Mouse (Mus musculus): ENCODE measurements around the gene Atmin.
A peak's percentile ranks its signal among the peaks of the same experiment; 100 is the strongest.

The Atmin gene

DNA sequence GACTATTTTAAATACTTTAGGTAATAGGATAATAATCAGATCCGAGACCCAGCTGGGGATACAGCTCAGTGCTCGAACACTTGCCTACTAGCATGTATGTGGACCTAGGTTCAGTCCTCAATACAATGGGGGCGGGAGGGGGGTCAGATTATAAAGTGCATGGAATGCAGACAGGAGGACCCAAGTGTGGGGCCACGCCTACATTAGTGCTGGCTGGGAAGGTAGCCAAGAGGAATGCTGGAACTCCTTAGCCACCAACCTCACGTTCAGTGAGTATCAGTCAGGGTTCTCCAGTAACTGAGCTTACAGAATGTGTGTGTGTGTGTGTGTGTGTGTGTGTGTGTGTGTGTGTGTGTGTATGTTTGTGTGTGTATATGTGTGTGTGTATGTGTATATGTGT lies 8.2 kb downstream of the Atmin start:
- DNase-seq (ENCODE audit: extremely low spot score), result no peak

- no peak for DNase-seq (ENCODE audit: extremely low spot score)
Measured at GRCm38 (mm10) chr8:116951778-116952177, 8.6 kb downstream of the Atmin start.

DNA sequence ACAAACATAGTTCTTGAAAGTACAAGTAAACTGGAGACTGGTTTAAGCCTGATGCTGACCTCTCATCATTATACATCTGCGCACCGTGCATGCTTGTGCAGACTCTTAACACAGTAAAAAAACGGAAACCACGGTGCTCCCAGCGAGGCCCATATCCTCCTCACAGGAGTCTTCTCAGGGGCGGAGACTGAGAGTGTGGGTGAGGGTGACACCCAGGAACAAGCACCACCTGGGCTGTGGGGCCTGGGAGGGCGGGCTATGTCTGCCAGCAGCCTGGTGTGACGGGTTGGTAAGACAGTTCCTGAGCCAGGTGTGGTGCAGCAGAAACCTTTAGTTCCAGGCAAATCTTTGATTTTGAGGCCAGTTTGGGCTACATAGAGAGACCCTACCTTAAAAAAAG lies 9.2 kb downstream of the Atmin start:
- no peak for DNase-seq (ENCODE audit: extremely low spot score)

DNA sequence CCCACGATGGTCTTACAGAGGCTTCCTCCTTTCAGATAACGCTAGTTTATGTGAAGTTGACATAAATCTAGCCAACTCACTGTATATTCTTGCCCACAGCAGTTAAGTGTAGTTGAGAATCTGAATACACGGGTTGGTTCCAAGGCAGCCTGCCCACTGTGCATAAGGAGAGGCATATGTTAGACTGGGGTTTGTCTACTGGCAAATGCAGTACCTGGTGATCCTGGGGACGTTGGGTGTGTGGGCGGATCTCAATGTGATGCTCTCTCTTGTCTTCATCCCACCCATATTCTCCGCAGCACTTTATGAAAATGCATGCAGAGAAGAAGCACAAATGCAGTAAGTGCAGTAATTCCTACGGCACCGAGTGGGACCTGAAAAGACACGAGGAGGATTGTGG lies 11.2 kb downstream of the Atmin start:
- no peak for DNase-seq (ENCODE audit: extremely low spot score)

GRCm38 (mm10) chr8:116969531-116969930 lies 26.3 kb downstream of the Atmin start:
- DNase-seq (ENCODE audit: extremely low spot score), result no peak

GRCm38 (mm10) chr8:116975066-116975465 lies 31.9 kb downstream of the Atmin start:
- no peak for DNase-seq (ENCODE audit: extremely low spot score)

- DNase-seq (ENCODE audit: extremely low spot score), result no peak
Measured at GRCm38 (mm10) chr8:116975606-116976005, 32.4 kb downstream of the Atmin start.

DNA sequence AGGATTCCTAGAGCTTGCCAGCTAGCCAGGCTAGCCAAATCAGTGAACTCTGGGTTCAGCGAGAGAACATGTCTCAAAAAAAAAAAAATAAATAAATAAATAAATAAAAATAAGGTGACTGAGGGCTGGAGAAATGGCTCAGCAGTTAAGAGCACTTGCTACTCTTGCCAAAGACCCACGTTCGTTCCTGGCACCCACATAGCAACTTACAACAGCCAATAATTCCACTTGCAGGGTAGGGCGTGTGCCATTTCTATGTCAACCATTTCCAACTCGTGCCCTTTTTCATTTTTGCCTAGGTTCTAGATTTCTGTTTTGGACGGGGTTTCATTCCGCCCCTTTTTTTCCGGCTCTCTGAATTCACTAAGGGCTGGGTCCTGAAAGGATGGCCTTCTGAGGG lies 34.9 kb downstream of the Atmin start:
- DNase-seq (ENCODE audit: extremely low spot score), result no peak

DNA sequence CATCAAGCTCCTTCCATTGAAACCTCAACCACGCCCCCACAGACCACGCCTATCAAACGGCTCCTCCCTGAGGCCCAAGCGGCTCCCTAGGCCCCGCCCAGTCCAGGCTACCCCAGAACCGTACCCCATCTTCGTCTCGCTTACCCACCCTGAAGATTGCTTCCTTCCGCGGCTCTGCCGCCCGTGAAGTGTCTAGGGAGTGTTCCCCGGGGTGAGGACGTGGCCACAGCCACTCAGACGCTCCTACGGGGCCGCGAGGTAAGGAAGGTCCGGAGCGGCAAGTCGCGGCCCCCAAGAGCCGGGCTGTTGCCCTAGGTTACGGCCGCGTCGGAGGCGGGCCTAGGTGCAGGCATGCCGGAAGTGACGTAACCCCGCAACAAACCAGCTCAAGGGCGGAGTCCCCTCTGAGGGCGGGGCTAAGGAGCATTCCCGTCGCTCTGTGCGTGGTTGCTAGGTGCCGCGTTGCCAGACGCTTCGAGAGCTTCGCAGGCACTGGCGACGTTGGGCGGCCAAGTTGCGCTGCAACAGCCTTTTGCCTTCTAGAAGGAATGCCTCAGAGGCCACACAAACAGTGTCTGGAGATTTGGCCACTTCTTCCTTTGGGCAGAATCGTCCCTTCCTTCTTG lies 35.6 kb downstream of the Atmin start, which contains the start of gene 1700030J22Rik:
TSS of gene 1700030J22Rik (minus strand) at position 329 of the 626 bp plus-strand sequence.
- DNase-seq (ENCODE audit: extremely low spot score), result peak; percentile 99

DNA sequence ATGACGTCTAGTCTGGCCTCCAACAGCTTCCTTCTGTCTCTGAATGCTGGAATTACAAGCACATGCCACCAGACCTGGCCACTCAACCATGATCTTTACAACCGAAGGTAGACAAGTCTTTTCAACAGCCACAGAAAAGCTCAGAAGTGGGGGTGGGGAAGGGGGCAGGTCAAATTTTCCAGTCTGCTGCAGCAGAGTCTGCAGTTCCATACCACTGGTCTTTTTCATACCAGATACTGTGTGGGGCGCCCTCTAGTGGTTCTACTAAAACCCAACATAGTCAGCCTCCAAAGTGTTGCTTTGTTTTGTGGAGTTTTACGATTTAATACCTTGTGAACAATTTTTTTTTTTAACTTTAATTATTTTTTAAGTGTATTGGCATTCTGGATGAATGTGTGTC lies 36.9 kb downstream of the Atmin start:
- DNase-seq (ENCODE audit: extremely low spot score), result peak; percentile 65

DNA sequence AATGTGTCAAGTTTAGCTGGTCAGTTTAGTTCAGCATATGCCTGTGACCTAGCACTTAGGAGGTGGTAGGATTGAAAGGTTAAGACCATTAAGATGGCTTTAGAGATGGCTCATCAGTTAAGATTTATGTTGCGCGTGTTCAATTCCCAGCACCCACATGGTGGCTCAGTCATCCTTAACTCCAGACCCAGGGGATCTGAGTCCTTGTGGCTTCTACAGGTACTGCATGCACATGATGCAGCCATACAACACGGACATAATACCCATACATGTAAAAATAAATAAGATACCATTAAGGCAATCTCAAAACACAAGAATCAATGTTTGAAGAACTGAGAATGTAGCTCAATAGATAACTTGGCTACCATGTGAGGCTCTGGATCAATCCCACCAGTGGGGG lies 46.6 kb downstream of the Atmin start:
- DNase-seq (ENCODE audit: extremely low spot score), result no peak

- no peak for DNase-seq (ENCODE audit: extremely low spot score)
Measured at GRCm38 (mm10) chr8:116991241-116991640, 48.0 kb downstream of the Atmin start.

- no peak for DNase-seq (ENCODE audit: extremely low spot score)
Measured at GRCm38 (mm10) chr8:116992176-116992971, 49.2 kb downstream of the Atmin start.

GRCm38 (mm10) chr8:116993095-116993867 lies 50.1 kb downstream of the Atmin start, which contains the start of gene Gcsh:
Gene Gcsh (minus strand): TSS chr8:116993537.
- DNase-seq (ENCODE audit: extremely low spot score), result peak; percentile 99

DNA sequence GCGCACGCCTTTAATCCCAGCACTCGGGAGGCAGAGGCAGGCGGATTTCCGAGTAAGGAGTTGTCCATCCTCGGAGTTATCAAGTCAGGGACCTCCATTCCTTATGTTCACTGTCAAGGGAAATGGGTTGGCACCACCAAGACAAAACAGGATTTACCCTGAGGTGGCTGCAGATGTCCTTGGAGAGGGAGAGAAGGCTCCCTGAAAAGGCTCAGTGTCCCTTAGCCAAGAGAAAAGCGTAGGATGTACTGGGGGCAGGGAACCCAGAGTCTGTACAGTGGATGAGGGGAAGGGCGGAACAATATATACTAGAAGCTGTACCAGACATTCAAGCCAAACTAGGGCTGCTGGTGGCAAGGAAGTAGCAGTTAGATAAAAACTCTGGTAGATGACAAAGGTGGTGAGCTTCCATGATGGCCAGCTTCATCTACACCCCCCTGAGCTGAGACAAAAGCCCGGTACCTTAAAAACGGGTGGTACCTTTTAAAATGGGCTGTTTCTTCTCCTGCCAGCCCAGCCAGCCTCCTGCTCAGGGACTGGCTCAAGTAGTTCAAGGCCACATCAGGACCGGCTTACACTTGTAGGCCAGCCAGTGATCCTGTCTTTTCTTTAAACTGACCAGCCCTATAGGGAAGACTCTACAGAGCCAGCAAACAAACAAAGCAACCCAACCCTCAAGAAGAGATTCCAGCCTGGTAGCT lies 51.0 kb downstream of the Atmin start:
- no peak for DNase-seq (ENCODE audit: extremely low spot score)

Data from embryo, embryonic 9.5 days (tissue).